Mouse (Mus musculus): ENCODE results near the gene 2310039H08Rik.
"Not testable (repeated sequence)": the region's sequence is repeated elsewhere in the genome, so short reads cannot be mapped to it uniquely, and the experiment has no call there.

The 2310039H08Rik gene

GRCm38 (mm10) chr17:46763544-46763943, 8.9 kb upstream of the 2310039H08Rik start, which contains the start of gene Ptcra:
Ptcra (minus strand) TSS chr17:46763712.
- DNase-seq (ENCODE audit: low spot score), result no peak

- DNase-seq (ENCODE audit: low spot score), result not testable (repeated sequence)
Measured at GRCm38 (mm10) chr17:46764916-46765315, 7.5 kb upstream of the 2310039H08Rik start.

- DNase-seq (ENCODE audit: low spot score), result no peak
Measured at GRCm38 (mm10) chr17:46767868-46768267, 4.6 kb upstream of the 2310039H08Rik start.

- DNase-seq (ENCODE audit: low spot score), result no peak
Measured at GRCm38 (mm10) chr17:46770546-46770945, 1.9 kb upstream of the 2310039H08Rik start.

GRCm38 (mm10) chr17:46771025-46771424, 1.4 kb upstream of the 2310039H08Rik start:
- no peak for DNase-seq (ENCODE audit: low spot score)

- DNase-seq (ENCODE audit: low spot score), result no peak
Measured at GRCm38 (mm10) chr17:46771616-46772015, 819 bp upstream of the 2310039H08Rik start.

GRCm38 (mm10) chr17:46772038-46772403, 414 bp upstream of the 2310039H08Rik start:
- DNase-seq (ENCODE audit: low spot score), result no peak

GRCm38 (mm10) chr17:46773278-46774130, 1.1 kb downstream of the 2310039H08Rik start:
- no peak for DNase-seq (ENCODE audit: low spot score)

GRCm38 (mm10) chr17:46774131-46774472, 1.7 kb downstream of the 2310039H08Rik start:
- DNase-seq (ENCODE audit: low spot score), result no peak

- DNase-seq (ENCODE audit: low spot score), result no peak
Measured at GRCm38 (mm10) chr17:46775070-46775469, 2.6 kb downstream of the 2310039H08Rik start.

- DNase-seq (ENCODE audit: low spot score), result no peak
Measured at GRCm38 (mm10) chr17:46776087-46776486, 3.7 kb downstream of the 2310039H08Rik start.

GRCm38 (mm10) chr17:46781876-46782275, 9.4 kb downstream of the 2310039H08Rik start:
- DNase-seq (ENCODE audit: low spot score), result no peak

- DNase-seq (ENCODE audit: low spot score), result peak; percentile 93
Measured at GRCm38 (mm10) chr17:46782341-46783221, 10.1 kb downstream of the 2310039H08Rik start, which contains the start of gene Rpl7l1. Rpl7l1 (minus strand) TSS chr17:46782672.

GRCm38 (mm10) chr17:46783222-46783565, 10.8 kb downstream of the 2310039H08Rik start:
- DNase-seq (ENCODE audit: low spot score), result no peak

GRCm38 (mm10) chr17:46786952-46787351, 14.5 kb downstream of the 2310039H08Rik start:
- no peak for DNase-seq (ENCODE audit: low spot score)

- not testable (repeated sequence) for DNase-seq (ENCODE audit: low spot score)
Measured at GRCm38 (mm10) chr17:46787974-46788373, 15.5 kb downstream of the 2310039H08Rik start.

- no peak for DNase-seq (ENCODE audit: low spot score)
Measured at GRCm38 (mm10) chr17:46792963-46793362, 20.5 kb downstream of the 2310039H08Rik start.

GRCm38 (mm10) chr17:46796743-46797142, 24.3 kb downstream of the 2310039H08Rik start:
- no peak for DNase-seq (ENCODE audit: low spot score)

- DNase-seq (ENCODE audit: low spot score), result no peak
Measured at GRCm38 (mm10) chr17:46797386-46797785, 25.0 kb downstream of the 2310039H08Rik start.

- no peak for DNase-seq (ENCODE audit: low spot score)
Measured at GRCm38 (mm10) chr17:46799680-46800079, 27.2 kb downstream of the 2310039H08Rik start.

GRCm38 (mm10) chr17:46801761-46802160, 29.3 kb downstream of the 2310039H08Rik start:
- DNase-seq (ENCODE audit: low spot score), result no peak

- DNase-seq (ENCODE audit: low spot score), result no peak
Measured at GRCm38 (mm10) chr17:46808376-46808775, 35.9 kb downstream of the 2310039H08Rik start.
